Mouse (Mus musculus): ENCODE measurements around the gene Ccdc85c.

The Ccdc85c gene

DNA sequence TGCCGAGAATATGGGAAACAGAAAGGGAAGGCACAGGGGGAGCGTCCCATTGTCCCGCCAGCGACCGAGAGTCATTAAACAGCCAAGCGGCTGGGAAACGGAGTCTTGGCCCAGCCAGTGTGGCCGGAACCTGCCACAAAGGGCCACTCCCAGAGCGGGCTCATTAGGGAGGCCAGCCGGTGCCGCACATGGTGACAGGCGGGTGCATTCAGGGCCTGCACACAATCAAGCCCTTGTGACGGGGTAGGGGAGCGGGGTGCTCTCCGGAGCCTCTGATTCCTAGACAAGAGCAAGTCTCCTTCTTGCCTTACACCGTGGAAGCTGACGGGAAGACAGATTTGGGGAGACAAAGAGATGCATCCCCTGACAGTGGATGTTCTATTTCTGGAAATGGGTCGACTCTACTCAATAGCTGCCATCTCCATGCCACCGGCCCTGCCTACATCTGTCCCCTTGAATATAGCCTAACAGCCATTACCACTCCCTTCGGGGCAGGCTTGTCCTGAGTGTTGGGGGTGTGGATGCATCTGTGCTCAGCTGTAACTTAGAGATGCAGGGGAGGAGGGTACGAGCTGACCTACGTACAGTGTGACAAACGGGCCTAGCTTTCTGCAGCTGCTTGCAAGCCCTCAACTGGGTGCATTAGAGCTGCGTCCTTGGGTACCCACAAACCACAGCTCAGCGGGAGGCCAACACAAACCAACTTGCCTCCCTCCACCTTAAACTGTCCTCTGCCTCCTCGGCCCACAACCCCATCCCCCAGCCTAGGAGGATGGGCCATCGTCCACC lies 9.2 kb downstream of the Ccdc85c start:
- no peak for DNase-seq

DNA sequence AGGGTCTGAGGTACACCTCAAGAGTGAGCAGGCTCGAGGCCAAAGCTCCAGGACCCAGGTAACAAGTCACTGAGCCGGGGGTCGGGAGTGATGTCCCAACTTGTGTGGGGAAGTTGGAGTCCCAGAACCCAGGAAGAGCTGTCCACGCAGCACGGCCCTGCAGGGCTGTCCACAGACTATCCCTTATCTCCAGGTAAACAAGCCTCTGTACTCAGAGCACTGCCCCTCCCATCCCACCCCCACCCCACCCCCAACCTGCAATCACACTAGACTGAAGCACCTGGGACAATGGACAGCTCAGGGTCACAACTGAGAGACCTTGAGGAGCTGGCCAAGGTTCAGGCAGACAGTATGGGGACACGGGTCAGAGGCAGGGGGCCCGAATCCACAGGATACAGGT lies 10.3 kb downstream of the Ccdc85c start:
- no peak for DNase-seq

DNA sequence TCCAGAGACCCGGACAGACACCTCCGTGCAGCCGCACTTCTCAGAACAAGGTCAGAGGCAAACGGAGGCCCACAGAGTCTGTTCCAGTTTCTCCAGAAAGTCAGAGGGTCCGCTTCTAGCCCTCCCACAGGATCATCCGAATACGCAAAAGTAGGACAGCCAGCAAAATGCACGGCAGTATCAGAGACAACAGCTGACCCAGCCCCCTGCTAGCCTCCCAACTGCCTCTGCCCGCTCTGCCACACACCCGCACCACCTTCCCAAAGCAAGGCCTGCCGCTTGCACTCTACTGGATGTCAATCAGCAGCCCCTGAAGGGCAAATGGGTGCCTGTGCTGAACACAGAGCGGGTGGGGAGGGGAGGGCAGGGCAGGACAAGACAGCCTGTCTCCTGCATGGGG lies 14.3 kb downstream of the Ccdc85c start:
- no peak for DNase-seq

DNA sequence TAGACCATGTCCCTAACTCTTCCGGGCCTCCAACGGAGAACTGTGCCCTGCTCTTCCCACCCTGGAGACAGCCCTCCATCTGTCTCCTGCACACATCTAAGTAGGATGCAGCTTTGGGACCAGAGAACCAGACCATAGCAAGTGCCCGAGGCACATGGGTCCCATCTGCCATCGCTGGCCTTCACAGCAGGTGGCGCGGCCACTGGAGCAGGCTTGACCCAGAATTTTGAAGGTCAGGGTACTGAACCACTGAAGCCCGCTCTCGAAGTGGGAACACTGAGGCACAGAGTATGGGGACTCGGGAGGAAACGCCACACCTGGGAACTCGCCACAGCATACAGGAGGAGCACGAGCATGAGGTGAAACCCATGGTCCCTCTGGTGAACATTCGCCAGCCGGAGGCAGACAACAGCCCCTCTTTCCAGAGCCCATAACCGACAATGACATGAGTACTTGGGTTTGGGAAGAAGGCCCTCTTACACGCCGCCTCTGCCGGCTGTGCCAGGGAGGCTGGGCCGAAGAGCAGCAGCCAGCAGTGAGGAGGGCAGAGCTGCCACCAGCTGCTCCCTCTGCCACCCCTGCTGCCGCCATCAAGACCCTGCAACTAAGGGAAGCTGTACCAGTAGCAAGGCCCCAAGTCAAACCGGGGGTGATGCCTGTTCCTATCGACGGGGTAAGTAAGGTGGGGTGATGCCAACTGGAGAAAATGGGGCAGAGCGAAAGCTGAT lies 15.7 kb downstream of the Ccdc85c start:
- no peak for DNase-seq

DNA sequence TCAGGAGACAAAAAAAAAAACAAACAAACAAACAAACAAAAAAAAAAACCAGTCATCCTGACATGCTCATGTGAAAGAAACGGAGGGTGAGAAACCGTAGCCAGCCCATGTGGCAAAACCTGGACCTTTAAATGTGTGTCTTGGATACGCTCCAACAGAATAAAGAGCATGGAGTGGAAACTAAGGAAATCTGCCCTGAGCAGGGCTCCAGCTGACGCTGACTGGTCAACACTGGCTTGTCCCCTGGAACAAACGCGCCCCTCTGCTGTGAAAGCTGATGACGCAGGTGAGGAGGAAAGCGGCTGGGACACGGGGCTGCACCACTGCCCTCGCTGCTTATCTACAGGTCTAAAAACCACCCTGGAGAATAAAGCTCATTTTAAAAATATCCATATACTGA lies 18.5 kb downstream of the Ccdc85c start:
- peak; percentile 25 for DNase-seq

DNA sequence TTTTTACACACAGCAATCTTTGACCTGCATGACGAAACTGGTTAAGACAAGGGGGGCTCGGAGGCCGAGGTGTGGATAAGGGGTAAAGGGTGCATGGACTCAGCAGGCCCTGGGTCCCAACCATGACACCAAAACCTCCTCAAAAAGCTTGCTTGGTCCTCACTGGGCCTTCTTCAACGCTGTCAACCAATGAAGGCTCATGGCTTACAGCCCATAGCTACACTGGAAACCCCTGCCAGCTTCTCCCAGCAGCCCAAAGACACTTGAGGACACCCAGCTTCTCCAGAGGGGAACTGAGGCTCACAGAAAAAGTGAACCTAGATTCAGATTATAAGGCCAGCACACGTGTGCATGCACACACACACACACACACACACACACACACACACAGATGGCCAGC lies 19.3 kb downstream of the Ccdc85c start:
- no peak for DNase-seq

DNA sequence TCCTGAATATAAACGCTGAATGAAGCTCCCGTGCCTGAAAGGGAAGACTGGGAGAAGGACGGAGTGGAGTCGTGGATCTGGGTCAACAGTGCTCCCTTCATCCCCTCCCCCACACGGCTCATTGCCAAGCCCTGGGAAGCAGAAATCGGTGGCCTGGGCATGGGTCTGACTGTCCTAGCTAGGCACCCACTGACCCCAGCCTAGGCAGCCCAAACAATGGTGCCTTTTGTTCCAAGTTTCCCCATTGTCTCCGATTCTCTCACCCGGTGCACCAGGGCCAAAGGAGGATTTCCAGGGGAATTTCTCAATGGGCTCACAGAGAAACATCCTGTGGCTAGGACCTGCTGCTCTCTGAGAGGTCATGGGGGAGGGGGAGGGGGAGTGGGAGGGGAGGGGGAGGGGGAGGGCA lies 19.7 kb downstream of the Ccdc85c start:
- no peak for DNase-seq

DNA sequence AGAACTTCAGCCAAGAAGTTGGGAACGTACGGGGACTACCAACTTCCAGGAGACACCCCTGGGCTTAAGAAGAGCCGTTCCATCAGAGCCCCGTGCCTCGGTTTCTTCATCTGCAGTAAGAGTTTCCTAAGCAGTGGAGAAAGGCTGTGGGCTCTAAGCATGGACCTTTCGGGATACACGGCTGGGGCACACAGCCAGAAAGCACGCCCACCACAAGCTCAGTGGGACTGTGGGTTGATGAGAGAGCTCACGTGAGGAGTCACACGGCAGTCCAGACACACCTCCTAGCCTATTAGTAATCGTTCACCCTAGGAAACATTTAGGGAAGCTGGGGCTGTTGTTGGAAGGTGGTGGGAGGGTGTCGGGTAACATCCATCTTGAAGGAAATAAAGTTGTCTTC lies 22.2 kb downstream of the Ccdc85c start:
- DNase-seq, result no peak

DNA sequence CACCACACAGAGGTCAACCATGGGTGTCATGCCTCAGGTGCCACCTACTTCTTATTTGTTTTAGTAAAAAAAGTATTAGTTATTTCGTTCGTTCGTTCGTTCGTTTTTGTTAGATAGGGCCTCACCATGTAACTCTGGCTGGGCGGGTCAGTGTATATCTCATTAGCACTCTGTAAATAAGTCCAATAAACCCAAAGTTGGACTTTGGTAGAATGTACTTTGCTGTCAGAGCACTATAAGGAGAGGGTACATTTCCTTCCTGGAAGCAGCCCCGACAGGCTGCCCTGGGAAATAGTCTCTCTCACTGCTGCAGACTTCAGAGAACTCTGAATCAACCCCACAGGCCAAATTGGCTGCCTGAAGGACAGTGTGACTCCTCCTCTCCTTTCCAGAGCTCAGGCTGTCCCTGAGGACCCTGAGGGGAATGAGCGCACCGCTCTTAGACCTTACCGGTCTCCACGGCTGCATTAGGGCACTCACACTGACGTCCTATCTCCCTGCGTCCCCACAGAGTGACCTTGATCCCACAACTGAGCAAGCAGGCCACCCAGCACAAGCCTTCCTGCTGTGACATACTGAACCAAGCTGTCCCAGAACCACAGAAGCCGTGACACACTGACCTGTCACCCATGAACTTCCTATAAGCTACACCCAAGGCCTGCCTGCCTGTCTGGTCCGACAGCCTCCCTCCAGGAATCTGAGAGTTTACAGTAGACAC lies 23.2 kb downstream of the Ccdc85c start:
- DNase-seq, result no peak

DNA sequence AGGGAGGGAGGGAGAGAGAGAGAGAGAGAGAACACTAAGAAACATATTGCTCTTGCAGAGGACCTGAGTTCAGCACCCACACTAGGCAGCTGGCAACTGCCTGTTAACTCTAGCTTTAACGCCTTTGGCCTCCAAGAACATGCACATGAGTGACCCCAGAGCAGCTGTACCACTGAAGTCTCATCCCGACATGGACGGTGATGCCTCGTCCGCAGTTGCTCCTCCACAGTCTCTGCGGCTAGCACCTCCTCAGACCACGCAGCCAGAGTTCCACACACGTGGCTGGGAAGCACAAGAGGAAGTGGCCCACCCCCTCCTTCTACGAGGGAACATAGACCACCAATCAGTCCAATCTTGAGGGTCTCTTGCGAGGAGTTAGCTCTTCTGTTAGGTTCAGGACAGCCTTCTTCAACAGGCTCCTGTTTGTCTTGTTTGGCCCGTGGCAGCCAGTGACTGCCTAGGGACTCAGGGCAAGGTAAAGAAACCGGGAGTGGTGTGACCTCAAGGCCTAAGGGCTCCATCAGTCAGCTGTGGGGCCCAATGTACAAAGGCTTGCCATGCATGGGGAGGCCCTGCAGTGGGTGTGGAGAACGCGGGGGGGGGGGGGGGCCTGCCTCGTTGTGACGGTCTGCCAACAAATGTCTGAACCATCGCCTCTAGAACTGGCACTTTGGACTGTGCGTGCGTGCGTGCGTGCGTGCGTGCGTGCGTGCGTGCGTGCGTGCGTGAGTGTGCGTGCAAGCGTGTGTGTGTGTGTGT lies 24.0 kb downstream of the Ccdc85c start:
- DNase-seq, result no peak

DNA sequence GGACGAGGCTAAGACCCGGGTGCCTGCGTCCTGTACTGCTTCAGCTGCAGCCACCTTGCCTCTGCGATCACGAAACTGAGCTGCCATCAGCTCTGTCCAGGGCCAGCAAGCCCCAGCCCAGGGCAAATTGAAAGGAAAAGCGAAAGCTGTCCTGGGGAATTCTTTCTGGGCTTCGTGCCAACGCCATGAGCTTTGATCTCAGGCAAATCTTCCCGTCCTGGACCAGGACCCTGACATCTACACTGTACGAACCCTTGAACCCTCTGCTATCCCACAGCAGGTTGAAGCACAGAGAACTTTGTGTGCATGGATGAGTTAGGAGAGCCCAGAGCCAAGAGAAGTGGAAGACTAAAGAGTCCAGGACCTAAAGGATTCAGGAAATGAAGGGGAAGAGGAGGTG lies 25.7 kb downstream of the Ccdc85c start:
- peak; percentile 61 for DNase-seq

DNA sequence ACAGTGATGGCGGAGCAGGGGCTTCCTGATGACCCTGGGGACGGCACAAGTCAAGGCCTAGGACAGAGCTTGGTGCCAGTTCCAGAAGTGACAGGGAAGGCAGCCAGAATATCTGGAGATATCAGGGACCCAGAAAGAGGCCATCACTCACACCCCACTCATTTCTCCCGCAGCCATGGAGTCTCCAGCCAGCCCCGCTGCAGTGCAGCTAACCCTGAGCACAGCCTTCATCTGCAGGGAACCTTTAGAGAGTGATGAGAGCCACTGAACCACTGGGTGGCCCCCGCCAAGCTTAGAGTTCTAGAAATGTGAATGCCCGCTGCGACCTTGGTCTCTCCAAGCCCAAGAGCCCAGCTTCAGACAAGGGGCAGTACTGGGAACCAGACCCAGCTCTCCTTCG lies 26.2 kb downstream of the Ccdc85c start:
- no peak for DNase-seq

DNA sequence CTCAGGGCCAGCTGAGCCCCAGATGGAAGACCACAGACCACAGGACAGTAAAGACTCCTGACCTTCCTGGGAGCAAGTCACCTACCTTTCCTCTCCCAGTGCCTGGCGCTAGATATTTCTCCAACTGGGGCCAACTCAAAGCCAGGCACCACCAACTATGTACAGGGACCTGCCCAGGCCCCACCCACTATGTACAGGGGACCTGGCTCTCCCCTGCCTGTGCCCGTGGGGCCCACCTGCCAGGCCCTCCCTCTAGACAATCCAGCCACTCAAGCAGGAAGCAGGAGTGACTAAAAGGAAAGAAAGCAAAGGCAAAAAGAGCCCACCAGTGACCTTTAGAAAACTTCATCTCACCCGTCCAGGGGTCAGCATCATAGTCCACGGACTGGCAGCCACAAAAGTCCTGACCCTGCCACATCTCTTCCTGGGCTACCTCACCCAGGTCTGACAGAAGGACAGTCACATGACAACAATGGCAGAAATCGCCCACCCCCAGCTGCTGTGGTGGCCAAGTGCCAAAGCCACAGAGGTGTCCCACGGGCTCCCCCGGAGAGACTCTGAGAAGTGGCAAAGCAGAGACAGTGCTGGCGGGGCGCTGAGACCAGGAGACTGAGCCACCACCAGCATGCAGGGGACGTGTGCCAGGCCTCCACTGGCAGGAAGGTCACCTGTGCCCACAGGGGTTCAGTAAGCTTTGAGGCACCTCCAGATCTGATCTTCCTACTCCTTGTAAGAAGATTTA lies 28.3 kb downstream of the Ccdc85c start:
- DNase-seq, result no peak

DNA sequence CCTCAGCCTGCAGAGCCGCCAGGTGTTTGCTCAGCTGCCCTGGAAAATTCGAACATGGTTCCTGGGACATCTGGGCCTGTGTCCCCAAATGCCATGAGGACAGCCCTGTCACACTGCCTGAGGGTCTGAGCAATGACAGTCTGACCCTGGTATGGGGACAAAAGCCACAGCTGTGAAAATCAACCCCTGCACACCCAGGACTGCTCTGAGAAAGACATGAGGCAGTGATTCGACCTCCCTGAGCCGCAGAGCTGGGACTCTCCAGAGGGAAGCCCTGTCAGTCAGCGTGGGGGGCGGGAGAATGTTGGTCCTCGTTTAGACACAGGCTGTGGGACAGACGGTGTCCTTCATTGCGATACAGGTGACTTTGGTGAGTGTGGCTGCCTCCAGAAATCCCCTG lies 29.6 kb downstream of the Ccdc85c start:
- DNase-seq, result no peak

DNA sequence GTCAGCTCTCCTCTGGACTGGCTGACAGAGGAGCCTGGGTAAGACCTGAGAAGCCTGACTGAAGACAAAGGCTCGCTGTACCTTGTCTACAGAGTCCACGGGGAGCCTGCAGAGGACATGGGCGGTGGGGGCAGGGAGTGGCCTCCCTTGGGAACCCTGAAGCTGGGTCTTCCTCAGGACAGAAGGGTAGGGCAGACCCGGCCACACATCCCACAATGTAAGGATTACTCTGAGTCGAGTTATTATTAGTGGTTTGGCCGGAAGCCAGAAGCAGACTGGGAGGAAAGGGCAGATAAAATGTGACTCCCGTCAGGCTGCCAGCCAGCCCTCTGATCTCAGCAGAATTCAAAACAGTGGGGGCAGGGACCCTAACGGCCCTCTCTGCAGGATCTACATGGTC lies 30.4 kb downstream of the Ccdc85c start:
- peak; percentile 69 for DNase-seq

DNA sequence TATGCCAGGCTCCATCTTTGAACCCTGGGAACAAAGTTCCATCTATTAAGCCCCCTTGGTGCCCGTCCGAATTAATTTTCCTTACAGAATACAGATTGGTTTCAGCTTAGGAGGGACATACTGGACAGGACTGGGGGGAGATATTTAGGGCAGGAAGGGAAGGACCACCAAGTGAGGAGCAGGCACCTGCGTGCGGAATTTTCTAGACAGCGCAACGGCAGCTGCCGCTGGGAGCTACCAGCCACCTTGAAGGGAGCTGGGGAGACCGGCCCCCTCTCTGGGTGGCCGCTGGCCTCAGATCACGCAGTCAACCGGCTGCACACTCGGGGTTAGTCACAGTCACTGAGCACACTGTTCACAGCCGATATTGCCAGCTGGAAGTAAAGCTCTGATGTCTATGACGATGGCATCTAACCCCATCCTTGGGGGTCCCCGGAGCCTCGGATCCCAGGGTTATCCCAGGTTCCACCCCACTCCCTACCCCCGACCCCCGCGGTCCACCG lies 32.9 kb downstream of the Ccdc85c start:
- no peak for DNase-seq

DNA sequence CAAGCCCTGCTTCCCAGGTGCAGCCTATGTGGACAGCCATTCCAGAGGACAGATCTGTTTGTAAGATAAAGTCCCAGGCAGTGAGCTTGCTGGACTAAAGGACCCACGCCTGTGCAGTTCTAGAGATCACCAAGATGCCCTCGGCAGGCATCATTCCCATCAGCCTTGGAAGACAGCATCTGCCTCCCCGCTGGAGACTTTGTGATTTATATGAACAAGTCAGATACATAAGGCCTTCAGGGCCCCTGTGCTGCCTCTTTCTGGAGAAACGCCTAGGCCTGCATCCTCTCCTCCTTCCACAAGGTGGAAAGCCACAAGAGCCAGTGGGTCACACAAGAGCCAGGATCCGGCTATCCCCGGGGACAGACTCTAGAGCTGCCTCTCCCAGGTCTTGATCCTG lies 33.6 kb downstream of the Ccdc85c start:
- no peak for DNase-seq

DNA sequence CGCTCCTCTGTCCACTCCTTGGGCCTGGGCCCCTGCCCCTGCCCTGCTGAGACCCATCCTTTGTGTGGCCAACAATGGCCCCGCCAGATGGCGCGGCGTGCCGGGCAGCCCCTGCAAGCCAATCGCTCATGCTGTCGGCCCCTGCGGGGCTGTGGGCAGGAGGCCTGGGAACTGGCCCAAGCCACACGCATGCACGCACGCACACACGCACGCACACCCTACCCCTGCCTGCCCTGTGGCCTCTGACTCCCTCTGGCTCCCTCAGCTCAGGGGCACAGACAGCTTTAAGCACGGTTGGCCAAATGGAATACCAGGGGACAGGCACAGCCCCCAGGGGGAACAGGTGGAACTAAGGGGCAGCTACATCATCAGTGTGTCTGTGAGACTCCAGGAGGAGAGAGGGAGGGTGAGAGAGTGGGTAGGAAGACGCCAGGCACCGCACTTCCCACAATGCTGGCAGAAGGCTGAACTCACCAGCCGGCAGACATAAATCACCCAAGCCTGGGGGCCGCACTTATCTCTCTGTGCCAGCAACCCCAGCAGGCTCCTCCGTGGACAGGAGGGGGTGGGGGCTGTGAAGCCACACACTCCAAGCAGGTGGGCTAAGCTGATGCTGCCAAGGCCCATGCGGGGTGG lies 34.2 kb downstream of the Ccdc85c start:
- DNase-seq, result no peak

DNA sequence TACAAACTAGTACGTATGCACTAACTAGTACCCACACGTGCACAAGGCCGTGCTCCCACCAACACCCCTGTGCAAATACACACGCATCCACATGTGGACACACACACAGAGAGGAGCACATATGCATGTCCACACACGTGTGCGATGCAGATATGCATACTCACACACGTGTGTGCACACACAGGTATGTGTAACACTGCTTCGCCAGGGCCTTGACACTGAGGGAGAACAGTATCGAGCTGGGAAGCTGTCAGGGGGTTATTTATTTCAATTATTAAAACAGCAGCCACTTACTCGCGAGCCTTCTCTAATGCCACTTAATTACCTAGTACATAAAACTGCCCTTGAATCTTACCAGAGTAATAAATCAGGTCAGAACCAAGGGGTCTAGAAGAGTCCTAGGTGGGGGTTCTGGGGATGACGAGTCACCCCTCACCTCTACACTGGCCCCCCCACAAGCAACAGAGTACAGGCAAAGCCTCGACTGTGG lies 34.8 kb downstream of the Ccdc85c start:
- DNase-seq, result no peak

DNA sequence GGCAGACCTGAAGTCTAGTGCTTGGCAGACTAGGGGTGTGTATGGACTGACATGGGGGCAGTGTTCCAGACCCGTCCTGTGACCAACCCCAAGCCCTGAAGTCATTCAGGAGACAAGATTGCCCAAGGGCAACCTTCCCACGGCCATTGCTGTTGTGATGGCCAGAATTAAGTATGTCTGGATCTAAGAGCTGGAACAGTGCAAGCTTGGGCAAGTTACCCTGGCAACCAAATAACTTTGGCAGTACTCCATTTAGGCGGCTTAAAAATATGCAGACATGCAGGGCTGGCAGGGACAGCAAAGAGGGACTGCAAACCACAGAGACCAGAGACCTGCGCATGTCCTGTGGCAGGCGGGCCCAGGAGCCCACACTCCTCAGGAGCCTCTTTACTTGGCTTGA lies 35.8 kb downstream of the Ccdc85c start:
- DNase-seq, result no peak

DNA sequence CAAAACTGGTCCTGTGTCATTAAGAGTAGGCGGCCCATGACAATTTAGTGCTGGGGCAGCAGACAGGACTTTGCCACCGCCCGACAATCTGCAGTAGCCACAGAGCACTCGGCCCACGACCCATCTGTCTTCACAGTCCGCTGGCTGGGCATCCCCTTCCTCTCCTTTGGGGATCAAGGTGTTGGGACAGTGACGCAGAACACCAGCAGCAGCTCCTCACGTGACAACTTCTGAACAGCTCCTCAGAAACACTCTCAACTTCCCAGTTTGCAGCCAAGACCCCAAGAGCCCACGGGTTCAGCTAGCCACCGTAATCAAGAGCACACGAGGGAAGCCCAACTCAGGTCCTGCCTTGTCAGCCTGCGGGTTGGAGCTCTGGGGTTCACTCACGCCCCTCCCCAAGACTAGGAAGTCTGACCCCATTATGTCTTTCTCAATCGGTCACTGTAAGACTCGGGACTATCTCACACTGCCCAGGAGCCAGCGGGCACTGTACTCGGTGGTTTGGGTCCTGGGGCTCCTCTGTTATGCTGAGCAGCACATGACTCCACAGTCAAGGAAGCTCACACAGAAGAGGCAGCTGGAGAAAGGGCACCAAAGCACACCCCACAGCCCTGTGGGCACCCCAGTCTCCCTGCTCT lies 36.7 kb downstream of the Ccdc85c start:
- no peak for DNase-seq
